Mouse (Mus musculus) monocyte, adult 2 months (primary cell): ENCODE data around the gene Olfr750.

Source experiments
- DNase-seq, 2 experiments: peaks; one replicate each; pipeline ENCODE4 v3.0.0; 2022; ENCODE audit warnings: low spot score in 2 of 2, low read depth in 1 of 2

Olfr750 gene

GRCm38 (mm10) chr14:51088970-51089673 lies 14.9 kb upstream of the Olfr750 start:
- DNase-seq, result peak; percentile 92 to 96

GRCm38 (mm10) chr14:51088166-51088969 lies 14.1 kb upstream of the Olfr750 start:
- peak in 1 of 2 experiments; percentile 71 for DNase-seq

- DNase-seq, result no peak
These were observed 13.5 kb upstream of the Olfr750 start for GRCm38 (mm10) chr14:51087762-51088161.

GRCm38 (mm10) chr14:51085911-51086310 lies 11.7 kb upstream of the Olfr750 start:
- DNase-seq, result no peak

GRCm38 (mm10) chr14:51085086-51085485 lies 10.9 kb upstream of the Olfr750 start:
- no peak for DNase-seq

GRCm38 (mm10) chr14:51083805-51084204 lies 9.6 kb upstream of the Olfr750 start:
- DNase-seq, result no peak

GRCm38 (mm10) chr14:51082599-51083581 lies 8.7 kb upstream of the Olfr750 start:
- DNase-seq, result peak in 1 of 2 experiments; percentile 51

DNA sequence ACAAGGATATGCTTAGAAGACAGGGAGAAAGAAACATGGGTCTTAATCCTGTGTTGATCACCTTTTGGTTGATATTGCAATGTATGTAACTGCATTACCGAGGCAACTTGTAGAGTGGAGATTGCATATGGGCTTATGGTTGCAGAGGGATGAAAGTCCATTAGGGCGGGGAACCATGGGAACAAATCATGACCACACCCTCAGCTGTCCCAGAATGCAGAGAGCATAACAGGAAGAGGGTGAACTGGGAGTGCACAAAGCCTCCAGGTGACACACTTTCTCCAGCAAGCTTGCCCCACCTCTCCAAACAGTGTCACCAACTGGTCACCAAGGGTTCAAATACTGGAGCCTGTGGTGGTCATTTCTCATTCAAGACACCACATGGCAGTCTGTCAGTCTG lies 6.8 kb upstream of the Olfr750 start:
- no peak for DNase-seq

DNA sequence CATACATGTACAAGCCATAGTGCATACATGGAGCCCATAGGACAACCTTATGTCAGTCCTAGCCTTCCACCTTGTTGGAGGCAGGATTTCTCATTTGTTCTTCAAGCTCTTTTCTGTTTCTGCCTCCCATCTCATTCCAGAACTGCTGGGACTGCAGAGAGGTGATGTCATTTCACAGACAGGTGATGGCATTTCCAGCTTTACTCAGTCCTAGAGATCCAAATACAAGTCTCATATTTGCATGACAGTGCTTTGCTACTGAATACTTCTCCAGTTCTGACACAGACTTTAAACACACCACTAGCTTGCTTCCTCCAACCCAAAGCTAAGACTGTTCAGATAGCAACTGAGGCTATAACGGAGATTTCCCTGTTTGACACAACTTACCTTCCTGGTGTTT lies 4.9 kb upstream of the Olfr750 start:
- no peak for DNase-seq

DNA sequence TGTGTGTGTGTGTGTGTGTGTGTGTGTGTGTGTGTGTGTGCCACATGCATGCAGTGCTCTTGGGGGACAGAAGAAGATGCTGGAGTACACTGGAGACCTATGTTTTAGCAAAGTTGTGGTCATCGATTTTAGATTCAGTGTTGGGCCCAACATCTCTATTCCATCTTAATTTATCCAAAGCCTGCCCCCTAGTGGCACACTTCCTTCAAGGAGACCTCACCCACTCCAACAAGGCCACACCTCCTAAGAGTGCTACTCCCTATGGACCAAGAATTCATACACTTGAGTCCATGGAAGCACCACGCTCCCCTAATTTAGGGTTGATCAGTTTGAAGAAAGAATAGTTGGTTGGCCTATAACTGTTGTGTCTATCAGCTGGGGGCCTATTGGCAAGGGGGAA lies 4.6 kb downstream of the Olfr750 start:
- no peak for DNase-seq

DNA sequence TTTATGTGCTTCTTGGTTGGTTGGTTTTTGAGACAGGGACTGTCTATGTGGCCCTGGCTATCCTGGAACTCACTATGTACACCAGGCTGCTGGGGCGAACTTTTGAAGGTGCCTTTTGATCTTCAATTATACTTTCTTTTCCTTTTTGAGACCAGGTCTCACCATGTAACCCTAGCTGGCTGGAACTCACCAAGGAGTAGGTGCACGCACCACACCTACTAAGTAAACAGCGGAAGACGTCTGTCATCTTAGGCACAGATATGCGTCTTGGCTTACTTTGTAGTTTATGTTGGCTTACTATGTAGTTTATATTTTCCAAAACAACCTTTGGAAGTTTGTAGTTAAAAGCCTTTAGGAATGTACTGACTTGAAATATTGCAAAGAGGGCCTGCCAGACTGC lies 5.3 kb downstream of the Olfr750 start:
- no peak for DNase-seq

DNA sequence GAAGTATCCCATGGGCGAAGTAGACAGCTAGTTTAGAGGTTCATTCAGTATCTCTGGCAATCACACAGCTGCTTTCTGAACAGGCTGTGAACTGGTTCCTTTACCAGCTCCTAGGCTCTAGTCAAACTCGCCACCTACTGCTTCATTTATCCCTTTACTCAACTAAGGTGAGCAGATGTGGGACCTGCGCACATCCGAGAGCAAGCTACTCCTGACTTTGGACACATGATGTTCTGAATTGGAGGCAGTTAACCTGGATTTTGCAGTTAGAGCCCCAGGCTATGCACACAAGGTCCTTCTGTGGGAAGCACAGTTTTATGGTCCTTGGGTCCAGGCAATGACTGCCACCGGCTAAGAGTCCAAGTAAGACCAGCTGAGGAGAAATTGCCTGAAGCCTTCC lies 13.5 kb downstream of the Olfr750 start:
- no peak for DNase-seq

GRCm38 (mm10) chr14:51057401-51057831 lies 16.8 kb downstream of the Olfr750 start, which contains the start of gene Rnase12:
Rnase12 (minus strand) TSS chr14:51057661.
- no peak for DNase-seq

DNA sequence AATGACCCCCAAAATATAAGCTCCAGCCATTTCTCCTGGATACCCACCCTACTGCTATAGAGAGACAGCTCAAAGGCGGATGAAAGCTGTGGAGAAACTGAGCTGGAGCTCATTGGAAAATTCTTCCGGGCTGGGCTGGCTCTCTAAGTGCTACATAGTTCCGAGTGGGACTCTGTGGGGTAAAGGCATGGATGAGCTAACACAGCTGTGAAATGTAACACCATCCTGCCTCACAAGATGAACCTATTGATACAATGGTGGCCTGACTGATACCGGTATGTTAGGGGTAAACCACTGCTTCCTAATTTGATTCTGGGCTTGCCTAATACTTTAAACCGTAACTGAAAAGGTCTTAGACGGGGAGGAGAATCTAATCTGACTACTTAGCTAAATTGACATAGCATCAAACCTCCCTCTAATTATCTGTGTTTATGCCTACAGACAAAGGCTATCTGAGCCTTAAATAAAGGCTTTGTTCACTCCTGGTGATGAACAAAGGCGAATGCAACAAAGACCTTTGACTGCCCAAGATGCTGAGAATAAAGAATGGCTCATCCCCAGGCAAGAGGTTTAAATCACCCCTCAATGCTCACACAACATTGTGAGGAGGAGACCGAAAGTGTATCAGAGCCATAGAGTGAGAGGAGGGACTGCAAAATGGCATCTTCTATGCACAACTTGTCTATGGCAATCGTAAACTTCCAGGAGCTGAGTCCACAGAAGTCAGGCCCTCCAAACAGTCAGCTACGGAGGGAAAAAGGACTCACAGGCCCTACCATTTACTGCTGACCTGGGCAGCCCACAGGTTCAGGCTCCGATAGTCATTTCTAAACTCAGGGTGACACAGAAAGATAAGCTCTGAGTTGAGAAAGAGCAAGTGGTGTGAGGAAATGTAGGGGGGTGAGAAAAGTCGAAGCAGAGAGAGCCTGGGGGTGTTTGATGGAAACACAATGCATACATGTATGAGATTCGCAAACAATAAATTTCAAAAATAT lies 19.7 kb downstream of the Olfr750 start:
- no peak for DNase-seq

DNA sequence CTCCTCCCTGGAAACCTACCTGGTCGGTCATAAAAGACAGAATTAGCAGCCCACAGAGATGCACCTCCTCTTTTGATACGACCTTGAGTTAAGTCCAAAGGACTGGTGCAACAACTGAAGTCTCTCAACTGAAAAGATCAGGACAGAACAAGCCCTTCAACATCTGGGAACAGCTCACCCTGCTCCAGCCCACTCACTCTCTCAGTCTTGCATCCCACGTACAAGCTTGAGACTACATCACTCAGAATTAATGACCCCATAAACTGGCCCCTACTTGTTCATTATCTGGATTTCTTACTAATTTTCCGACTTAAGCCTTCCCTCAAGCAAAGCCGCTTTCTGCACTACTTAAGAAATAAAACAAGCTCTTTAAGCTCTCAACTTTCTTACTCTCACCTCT lies 21.1 kb downstream of the Olfr750 start:
- no peak for DNase-seq

- DNase-seq, result no peak
These were observed 22.3 kb downstream of the Olfr750 start for GRCm38 (mm10) chr14:51051941-51052340.

- DNase-seq, result no peak
These were observed 24.2 kb downstream of the Olfr750 start, which contains the start of gene Rnase11 for GRCm38 (mm10) chr14:51050063-51050462. Rnase11 (minus strand) TSS chr14:51050163.

DNA sequence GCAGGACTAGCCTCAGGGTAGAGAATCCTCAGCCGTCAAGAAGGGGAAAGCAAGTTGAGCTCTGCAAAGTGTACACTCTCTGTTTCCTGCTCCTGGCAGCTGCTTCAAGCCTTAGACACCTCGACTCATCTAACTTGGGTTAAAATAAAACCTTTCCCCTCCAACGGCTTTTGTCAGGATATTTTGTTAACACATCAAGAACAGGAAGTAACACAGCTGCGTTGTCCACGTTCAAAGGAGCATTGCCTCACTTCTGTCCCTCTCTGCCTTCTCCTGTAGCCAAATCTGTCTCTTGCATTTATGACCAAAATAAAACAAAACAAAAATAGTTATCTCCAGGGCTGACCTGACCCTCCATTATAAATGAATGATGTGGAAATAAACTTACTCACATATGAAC lies 26.4 kb downstream of the Olfr750 start:
- no peak for DNase-seq

DNA sequence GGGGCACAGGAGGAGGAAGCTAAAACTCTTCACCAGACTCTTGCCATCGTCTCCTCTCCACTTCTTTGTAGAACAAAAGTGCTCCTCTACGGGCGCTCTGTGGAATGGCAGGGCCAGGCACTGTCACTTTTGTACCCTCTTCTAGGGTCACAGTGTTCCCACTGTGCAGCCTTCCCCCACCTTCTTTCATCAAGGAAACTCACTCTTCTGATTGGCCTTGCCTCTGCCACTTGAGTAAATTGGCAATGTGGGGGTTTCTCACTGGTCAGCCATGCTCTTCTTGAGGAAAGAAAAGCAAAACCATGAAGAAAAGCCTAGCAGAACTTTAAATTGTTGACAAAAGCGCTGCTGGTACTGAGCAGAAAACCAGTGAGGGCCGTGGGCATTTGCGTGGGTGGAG lies 32.5 kb downstream of the Olfr750 start, which contains the start of gene Rnase9:
Gene Rnase9 (minus strand): TSS at position 101 of the 400 bp plus-strand sequence.
- no peak for DNase-seq

DNA sequence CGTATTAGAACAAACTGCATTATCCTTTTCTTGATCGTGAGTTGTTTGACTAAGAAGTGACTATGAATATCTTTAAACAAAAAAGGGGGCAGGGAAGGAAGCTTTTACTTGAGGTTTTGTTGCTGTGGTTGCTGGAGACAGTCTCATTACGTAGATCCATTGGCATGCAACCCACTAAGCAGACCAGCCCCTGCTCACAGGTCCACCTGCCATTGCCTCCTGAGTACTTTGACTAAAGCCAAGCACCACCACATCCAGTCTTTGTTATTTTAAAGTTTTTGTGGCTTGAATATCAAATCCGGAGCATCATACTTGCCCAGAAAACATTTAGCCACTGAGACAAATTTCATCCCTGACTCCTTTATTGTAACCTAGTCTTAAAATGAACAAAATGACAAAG lies 38.0 kb downstream of the Olfr750 start:
- no peak for DNase-seq
